11 mouse cellular contexts compared by ENCODE assay signal in the genomic region with DNA sequence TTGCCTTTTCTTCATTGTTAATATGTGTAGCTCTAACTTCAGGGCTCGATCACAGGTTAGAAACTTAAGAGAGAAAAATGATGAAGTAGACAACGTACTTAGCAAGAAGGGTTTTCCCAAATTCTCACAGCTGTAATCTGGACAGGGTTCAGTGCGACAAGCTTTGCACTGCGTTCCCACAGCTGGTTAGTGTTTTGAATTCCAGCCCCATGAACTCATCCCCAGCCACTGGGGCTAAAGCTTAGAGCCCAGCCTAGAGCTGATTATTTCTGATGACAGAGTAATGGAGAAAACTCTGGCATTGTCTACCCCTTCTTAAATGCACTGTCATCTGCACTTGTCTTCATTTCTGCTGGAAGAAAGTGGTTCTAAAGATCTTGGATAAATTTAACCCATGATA.
A peak's percentile ranks its signal among the peaks of the same experiment; 100 is the strongest.
DNase-seq lines count a peak whose midpoint lies in the region; ATAC-seq and TF ChIP-seq lines count a peak whose summit lies in the region.
"Had no signal": no experiment of that assay in that cellular context is flagged by ENCODE, and none has a peak within 500 bp of the region (broad histone marks: within the 10 kb centered on the region; RNA-seq: fewer than 3 reads in every experiment).

No protein-coding gene starts in this region.

- intact Hi-C loops in gastrocnemius, adult 2 months (cut with DNase I): no loop called here

- 47% methylated on average over 4 of the region's 4 CpGs for WGBS in lung, embryonic 14.5 days
- WGBS in heart, embryonic 13.5 days: 17% methylated on average over 4 of the region's 4 CpGs
- WGBS in midbrain, embryonic 11.5 days: 80% methylated on average over 4 of the region's 4 CpGs

- no peak overlapping the region for H3K27ac ChIP-seq in lung, embryonic 14.5 days (ENCODE audit: low read depth)
- peak overlapping the region; percentile 46 for H3K27ac ChIP-seq in gastrocnemius, adult 2 months
- H3K27ac ChIP-seq in heart, embryonic 13.5 days (replicated peaks): peak overlapping the region; percentile 49
- no peak overlapping the region for H3K27ac ChIP-seq in midbrain, embryonic 11.5 days (ENCODE audit: low read depth, low read length)
- H3K27ac ChIP-seq: limb, embryonic 13.5 days had no signal

- no peak overlapping the region for H3K4me3 ChIP-seq in lung, embryonic 14.5 days (ENCODE audit: low read depth, low read length)
- H3K4me3 ChIP-seq in gastrocnemius, adult 2 months: no peak overlapping the region
- H3K4me3 ChIP-seq in heart, embryonic 13.5 days: no peak overlapping the region
- no peak overlapping the region for H3K4me3 ChIP-seq in midbrain, embryonic 11.5 days (ENCODE audit: low read depth, low read length)
- H3K4me3 ChIP-seq: limb, embryonic 13.5 days had no signal

- H3K9me3 ChIP-seq in lung, embryonic 14.5 days (ENCODE audit: low read depth, low read length): no peaks in the 10 kb centered on the region
- H3K9me3 ChIP-seq in heart, embryonic 13.5 days: no peaks in the 10 kb centered on the region
- H3K9me3 ChIP-seq in midbrain, embryonic 11.5 days (ENCODE audit: control insufficient read depth, low read length): no peaks in the 10 kb centered on the region
- H3K9me3 ChIP-seq: limb, embryonic 13.5 days had no signal

- H3K4me2 ChIP-seq in lung, embryonic 14.5 days: no peak overlapping the region
- no peak overlapping the region for H3K4me2 ChIP-seq in heart, embryonic 13.5 days
- no peak overlapping the region for H3K4me2 ChIP-seq in midbrain, embryonic 11.5 days
- H3K4me2 ChIP-seq: limb, embryonic 13.5 days had no signal

- DNase-seq in lung, embryonic 14.5 days: peak; percentile 43
- no peak for DNase-seq in lung, postnatal 36 days
- DNase-seq in gastrocnemius, adult 2 months: peak; percentile 38
- no peak for DNase-seq in layer of hippocampus, adult 8-10 months (ENCODE audit: low spot score in 2 of 2)
- no peak for DNase-seq in midbrain, embryonic 11.5 days (ENCODE audit: low spot score, missing footprints)
- no peak for DNase-seq in thymus, postnatal 4 days
- DNase-seq: cerebellum, adult 9-10 months; kidney, adult 11 months; lung, postnatal 14 days had no signal

- H3K36me3 ChIP-seq in lung, embryonic 14.5 days (ENCODE audit: insufficient read depth): no peaks in the 10 kb centered on the region
- H3K36me3 ChIP-seq in heart, embryonic 13.5 days: no peaks in the 10 kb centered on the region
- no peaks in the 10 kb centered on the region for H3K36me3 ChIP-seq in midbrain, embryonic 11.5 days (ENCODE audit: control insufficient read depth, insufficient read depth, low read length)
- H3K36me3 ChIP-seq: limb, embryonic 13.5 days had no signal

- peak; percentile 44; the same call in 1 of the 2 replicates for ATAC-seq in lung, embryonic 14.5 days (ENCODE audit: insufficient read depth)
- no peak for ATAC-seq in heart, embryonic 13.5 days (ENCODE audit: extremely low read depth, insufficient number of reproducible peaks, low FRiP score, low TSS enrichment)
- ATAC-seq in midbrain, embryonic 11.5 days (ENCODE audit: low FRiP score): no peak

- no peaks in the 10 kb centered on the region for H3K27me3 ChIP-seq in lung, embryonic 14.5 days (ENCODE audit: insufficient read depth, low read length)
- no peaks in the 10 kb centered on the region for H3K27me3 ChIP-seq in heart, embryonic 13.5 days (replicated peaks)
- H3K27me3 ChIP-seq in midbrain, embryonic 11.5 days (ENCODE audit: control insufficient read depth, insufficient read depth, low read length): no peaks in the 10 kb centered on the region
- H3K27me3 ChIP-seq: limb, embryonic 13.5 days had no signal

- H3K4me1 ChIP-seq in lung, embryonic 14.5 days (ENCODE audit: insufficient read depth): peaks cover 3% of the 10 kb centered on the region; the same call in 1 of the 2 replicates
- peaks cover 40% of the 10 kb centered on the region for H3K4me1 ChIP-seq in heart, embryonic 13.5 days
- no peaks in the 10 kb centered on the region for H3K4me1 ChIP-seq in midbrain, embryonic 11.5 days (ENCODE audit: control insufficient read depth, insufficient read depth, low read length)
- H3K4me1 ChIP-seq: limb, embryonic 13.5 days had no signal

- TF ChIP-seq CTCF in lung, embryonic 14.5 days (IDR thresholded peaks at IDR 0.05; ENCODE audit: low read depth): no peak
- TF ChIP-seq CTCF in gastrocnemius, adult 2 months (IDR thresholded peaks at IDR 0.05): no peak

- H3K9ac ChIP-seq in lung, embryonic 14.5 days: no peak overlapping the region
- H3K9ac ChIP-seq in heart, embryonic 13.5 days: no peak overlapping the region
- no peak overlapping the region for H3K9ac ChIP-seq in midbrain, embryonic 11.5 days (ENCODE audit: low read length)
- H3K9ac ChIP-seq: limb, embryonic 13.5 days had no signal

Comparison
In these comparisons a context has a peak if more than half of its experiments do, and no peak if none do; other contexts are left out.
1. DNase-seq: peak in lung, embryonic 14.5 days (single experiment) and gastrocnemius, adult 2 months (single experiment); none in lung, postnatal 36 days (single experiment), layer of hippocampus, adult 8-10 months (0 of 2), midbrain, embryonic 11.5 days (single experiment) and thymus, postnatal 4 days (single experiment).
2. H3K27ac ChIP-seq: peak in gastrocnemius, adult 2 months (single experiment) and heart, embryonic 13.5 days (single experiment); none in lung, embryonic 14.5 days (single experiment) and midbrain, embryonic 11.5 days (single experiment).